Mouse (Mus musculus): ENCODE results near the gene Akap9. TPM values are rescaled to one million over a fixed set of nuclear protein-coding genes. Genes with fewer than 3 reads are reported as not detected.
A peak's percentile ranks its signal among the peaks of the same experiment; 100 is the strongest.
"Not testable (repeated sequence)": the region's sequence is repeated elsewhere in the genome, so short reads cannot be mapped to it uniquely, and the experiment has no call there.

The Akap9 gene
- polyA plus RNA-seq, 1 experiment, result 3.0 TPM

DNA sequence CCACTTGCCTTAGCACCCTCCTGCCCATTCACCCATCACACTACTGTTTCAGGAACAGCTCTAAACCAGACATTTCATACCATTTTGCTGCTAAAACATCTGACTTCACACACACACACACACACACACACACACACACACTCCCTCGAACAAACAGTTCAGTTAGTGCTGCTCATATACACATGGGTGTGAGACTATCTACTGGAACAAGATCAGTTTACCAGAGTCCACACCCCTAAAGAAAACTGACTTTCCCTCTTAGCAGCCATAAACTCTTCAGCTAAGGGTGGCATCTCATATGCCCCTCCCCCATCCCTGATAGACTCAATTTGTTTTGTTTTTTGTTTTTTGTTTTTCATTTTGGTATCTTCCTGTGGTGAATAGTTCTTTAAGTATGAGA lies 92.2 kb downstream of the Akap9 start:
- peaks cover 16% of the 10 kb centered on the region for H3K36me3 ChIP-seq (ENCODE audit: control insufficient read depth, insufficient read depth)
- H3ac ChIP-seq (ENCODE audit: control insufficient read depth, insufficient read length), result no peak overlapping the region
- TF ChIP-seq USF1 (IDR thresholded peaks at IDR 0.05; ENCODE audit: low read depth) (no peak), POLR2A (IDR thresholded peaks at IDR 0.05; ENCODE audit: insufficient read length, low read depth) (no peak), MYOD1 (IDR thresholded peaks at IDR 0.05; ENCODE audit: control insufficient read depth in 1 of 3, insufficient read length in 2 of 3, low read depth in 2 of 3) (no peak), POLR2AphosphoS2 (IDR thresholded peaks at IDR 0.05; ENCODE audit: insufficient read length, low read depth) (no peak), E2F4 (IDR thresholded peaks at IDR 0.05; ENCODE audit: insufficient read depth) (no peak), SRF (IDR thresholded peaks at IDR 0.05; ENCODE audit: control insufficient read depth, insufficient read length, low read depth) (no peak), REST (IDR thresholded peaks at IDR 0.05; ENCODE audit: insufficient read depth, insufficient read length) (no peak), MYOG (IDR thresholded peaks at IDR 0.05; ENCODE audit: control insufficient read depth in 1 of 3, insufficient read depth in 1 of 3, insufficient read length in 2 of 3, low read depth in 2 of 3) (no peak), CEBPB (IDR thresholded peaks at IDR 0.05; ENCODE audit: insufficient read depth, poor library complexity, severe bottlenecking) (no peak)
- H3K27me3 ChIP-seq (ENCODE audit: control insufficient read depth, insufficient read depth, insufficient read length), result no peaks in the 10 kb centered on the region
- no peaks in the 10 kb centered on the region for H3K79me2 ChIP-seq (ENCODE audit: control insufficient read depth, insufficient read depth)
- H3K4me3 ChIP-seq, result no peak overlapping the region
- H3K4me2 ChIP-seq (ENCODE audit: low read depth), result no peak overlapping the region

DNA sequence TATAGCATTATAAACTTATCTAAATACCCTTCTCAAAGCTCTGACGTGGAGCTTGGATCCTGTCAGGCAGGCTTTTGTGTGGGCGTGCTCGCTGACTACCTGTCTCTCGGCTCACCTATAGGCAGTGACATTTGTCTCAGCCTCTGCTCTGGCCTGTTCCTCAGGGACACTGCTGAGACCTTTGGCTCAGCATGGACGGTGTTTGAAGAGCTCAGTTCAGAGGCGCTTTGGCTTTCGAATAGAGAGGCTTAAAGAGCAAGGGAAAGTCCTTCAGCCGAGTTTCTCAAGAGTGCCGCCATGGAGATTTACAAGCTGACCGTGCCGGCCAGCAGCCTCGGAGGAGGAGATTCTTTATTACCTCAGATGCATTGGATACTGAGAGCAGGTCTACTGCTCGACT lies 95.3 kb downstream of the Akap9 start:
- Histone ChIP-seq H3K4me2 (ENCODE audit: low read depth) (no peak overlapping the region), H3K27me3 (ENCODE audit: control insufficient read depth, insufficient read depth, insufficient read length) (no peaks in the 10 kb centered on the region), H3K4me3 (no peak overlapping the region), H3K79me2 (ENCODE audit: control insufficient read depth, insufficient read depth) (no peaks in the 10 kb centered on the region), H3ac (ENCODE audit: control insufficient read depth, insufficient read length) (no peak overlapping the region), H3K36me3 (ENCODE audit: control insufficient read depth, insufficient read depth) (peaks cover 9% of the 10 kb centered on the region)
- no peak for TF ChIP-seq USF1 (IDR thresholded peaks at IDR 0.05; ENCODE audit: low read depth)
- TF ChIP-seq REST (IDR thresholded peaks at IDR 0.05; ENCODE audit: insufficient read depth, insufficient read length), result no peak
- TF ChIP-seq MYOG (IDR thresholded peaks at IDR 0.05; ENCODE audit: control insufficient read depth in 1 of 3, insufficient read depth in 1 of 3, insufficient read length in 2 of 3, low read depth in 2 of 3), result no peak
- no peak for TF ChIP-seq POLR2AphosphoS2 (IDR thresholded peaks at IDR 0.05; ENCODE audit: insufficient read length, low read depth)
- TF ChIP-seq SRF (IDR thresholded peaks at IDR 0.05; ENCODE audit: control insufficient read depth, insufficient read length, low read depth), result no peak
- no peak for TF ChIP-seq CEBPB (IDR thresholded peaks at IDR 0.05; ENCODE audit: insufficient read depth, poor library complexity, severe bottlenecking)
- no peak for TF ChIP-seq TCF12 (IDR thresholded peaks at IDR 0.05; ENCODE audit: insufficient read depth, poor library complexity, severe bottlenecking)
- no peak for TF ChIP-seq MAX (IDR thresholded peaks at IDR 0.05; ENCODE audit: low read depth)
- no peak for TF ChIP-seq MYOD1 (IDR thresholded peaks at IDR 0.05; ENCODE audit: control insufficient read depth in 1 of 3, insufficient read length in 2 of 3, low read depth in 2 of 3)
- TF ChIP-seq E2F4 (IDR thresholded peaks at IDR 0.05; ENCODE audit: insufficient read depth), result no peak
- TF ChIP-seq TCF3 (IDR thresholded peaks at IDR 0.05; ENCODE audit: insufficient read length, low read depth), result no peak

DNA sequence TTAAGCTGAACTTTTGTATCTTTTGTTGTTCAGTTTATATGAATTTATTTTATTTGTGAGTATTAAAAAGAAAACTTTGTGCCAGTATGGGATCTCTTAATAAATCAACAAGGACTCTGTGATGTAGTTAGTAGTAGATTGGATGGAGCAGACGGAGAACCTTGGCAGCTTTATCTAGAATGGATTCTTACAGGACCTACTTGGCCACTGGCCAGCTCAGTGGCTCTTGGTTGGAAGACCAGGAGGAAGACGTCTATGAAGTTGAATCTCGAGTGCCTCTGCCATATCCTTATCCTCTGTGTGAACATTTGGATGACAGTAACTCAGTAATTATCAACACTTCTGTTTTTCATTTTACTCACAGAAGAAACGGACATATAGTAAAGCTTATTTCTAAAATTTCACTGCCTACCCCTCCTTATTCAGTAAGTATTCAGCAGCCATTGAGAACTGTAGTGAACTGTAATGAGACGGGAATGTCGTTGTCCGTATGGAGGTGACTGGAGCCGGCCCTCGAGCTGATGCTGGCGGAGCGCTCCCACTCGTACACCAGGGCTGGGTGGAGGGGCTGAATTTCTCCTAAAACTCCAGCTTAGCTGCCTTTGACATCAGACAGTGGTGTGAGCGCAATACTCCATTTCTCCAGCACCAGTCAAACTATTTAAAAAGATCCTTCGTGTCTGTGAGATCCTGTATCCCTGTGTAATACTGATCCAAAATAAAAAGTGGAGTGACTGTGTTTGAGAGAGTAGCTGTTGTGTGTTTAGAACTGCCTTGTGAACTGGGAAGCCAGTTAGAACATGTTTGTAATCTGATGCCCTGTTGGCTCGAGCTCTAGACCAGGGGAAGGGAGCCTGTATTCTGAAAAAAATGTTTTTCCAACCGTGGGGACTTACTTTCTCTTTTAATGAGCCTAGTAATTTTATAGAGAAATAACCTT lies 96.2 kb downstream of the Akap9 start:
- no peak for TF ChIP-seq MYOD1 (IDR thresholded peaks at IDR 0.05; ENCODE audit: control insufficient read depth in 1 of 3, insufficient read length in 2 of 3, low read depth in 2 of 3)
- TF ChIP-seq USF1 (IDR thresholded peaks at IDR 0.05; ENCODE audit: low read depth), result no peak
- no peak for TF ChIP-seq MAX (IDR thresholded peaks at IDR 0.05; ENCODE audit: low read depth)
- no peak for TF ChIP-seq TCF3 (IDR thresholded peaks at IDR 0.05; ENCODE audit: insufficient read length, low read depth)
- no peak for TF ChIP-seq POLR2A (IDR thresholded peaks at IDR 0.05; ENCODE audit: insufficient read length, low read depth)
- no peak for TF ChIP-seq REST (IDR thresholded peaks at IDR 0.05; ENCODE audit: insufficient read depth, insufficient read length)
- no peak for TF ChIP-seq SRF (IDR thresholded peaks at IDR 0.05; ENCODE audit: control insufficient read depth, insufficient read length, low read depth)
- no peak for TF ChIP-seq E2F4 (IDR thresholded peaks at IDR 0.05; ENCODE audit: insufficient read depth)
- TF ChIP-seq CEBPB (IDR thresholded peaks at IDR 0.05; ENCODE audit: insufficient read depth, poor library complexity, severe bottlenecking), result no peak
- no peak for TF ChIP-seq TCF12 (IDR thresholded peaks at IDR 0.05; ENCODE audit: insufficient read depth, poor library complexity, severe bottlenecking)
- no peak for TF ChIP-seq MYOG (IDR thresholded peaks at IDR 0.05; ENCODE audit: control insufficient read depth in 1 of 3, insufficient read depth in 1 of 3, insufficient read length in 2 of 3, low read depth in 2 of 3)
- no peak for TF ChIP-seq POLR2AphosphoS2 (IDR thresholded peaks at IDR 0.05; ENCODE audit: insufficient read length, low read depth)
- Histone ChIP-seq H3K4me2 (ENCODE audit: low read depth) (peak overlapping the region; percentile 63), H3K79me2 (ENCODE audit: control insufficient read depth, insufficient read depth) (no peaks in the 10 kb centered on the region), H3K4me3 (no peak overlapping the region), H3K36me3 (ENCODE audit: control insufficient read depth, insufficient read depth) (peaks cover 9% of the 10 kb centered on the region), H3K27me3 (ENCODE audit: control insufficient read depth, insufficient read depth, insufficient read length) (no peaks in the 10 kb centered on the region), H3ac (ENCODE audit: control insufficient read depth, insufficient read length) (no peak overlapping the region)

DNA sequence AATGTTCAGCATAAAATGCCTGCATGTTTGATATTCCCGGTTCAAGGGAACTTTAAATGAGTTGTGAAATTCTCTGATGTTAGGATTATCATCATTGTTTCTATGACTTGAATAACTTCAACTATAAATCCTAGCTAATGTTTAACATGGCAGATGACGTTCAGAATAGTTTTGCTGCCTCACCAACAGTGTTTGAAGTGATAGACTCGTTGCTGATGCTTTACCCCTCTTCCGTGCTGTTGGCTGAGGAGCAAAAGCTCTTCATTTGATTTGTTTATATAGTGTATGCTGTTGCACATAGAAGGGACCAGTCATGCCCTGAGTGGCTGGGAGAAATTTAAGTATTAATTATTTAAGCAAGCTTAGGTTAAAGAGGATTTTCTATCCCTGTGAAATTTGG lies 96.9 kb downstream of the Akap9 start:
- no peaks in the 10 kb centered on the region for H3K79me2 ChIP-seq (ENCODE audit: control insufficient read depth, insufficient read depth)
- no peak overlapping the region for H3K4me3 ChIP-seq
- TF ChIP-seq TCF3 (IDR thresholded peaks at IDR 0.05; ENCODE audit: insufficient read length, low read depth) (no peak), POLR2AphosphoS2 (IDR thresholded peaks at IDR 0.05; ENCODE audit: insufficient read length, low read depth) (no peak), MAX (IDR thresholded peaks at IDR 0.05; ENCODE audit: low read depth) (no peak), MYOD1 (IDR thresholded peaks at IDR 0.05; ENCODE audit: control insufficient read depth in 1 of 3, insufficient read length in 2 of 3, low read depth in 2 of 3) (no peak), MYOG (IDR thresholded peaks at IDR 0.05; ENCODE audit: control insufficient read depth in 1 of 3, insufficient read depth in 1 of 3, insufficient read length in 2 of 3, low read depth in 2 of 3) (no peak)
- no peaks in the 10 kb centered on the region for H3K27me3 ChIP-seq (ENCODE audit: control insufficient read depth, insufficient read depth, insufficient read length)
- peak overlapping the region; percentile 63 for H3K4me2 ChIP-seq (ENCODE audit: low read depth)
- H3ac ChIP-seq (ENCODE audit: control insufficient read depth, insufficient read length), result no peak overlapping the region
- H3K36me3 ChIP-seq (ENCODE audit: control insufficient read depth, insufficient read depth), result peaks cover 6% of the 10 kb centered on the region

DNA sequence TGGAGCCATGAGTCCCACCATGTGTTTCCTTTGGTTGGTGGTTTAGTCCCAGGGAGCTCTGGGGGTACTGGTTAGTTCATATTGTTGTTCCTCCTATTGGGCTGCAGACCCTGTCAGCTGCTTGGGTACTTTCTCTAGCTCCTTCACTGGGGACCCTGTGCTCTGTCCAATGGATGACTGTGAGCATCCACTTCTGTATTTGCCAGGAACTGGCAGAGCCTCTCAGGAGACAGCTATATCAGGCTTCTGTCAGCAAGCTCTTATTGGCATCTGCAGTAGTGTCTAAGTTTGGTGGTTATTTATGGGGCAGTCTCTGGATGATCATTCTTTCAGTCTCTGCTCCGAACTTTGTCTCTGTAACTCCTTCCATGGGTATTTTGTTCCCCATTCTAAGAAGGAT lies 98.5 kb downstream of the Akap9 start:
- H3ac ChIP-seq (ENCODE audit: control insufficient read depth, insufficient read length); H3K4me2 ChIP-seq (ENCODE audit: low read depth); H3K27me3 ChIP-seq (ENCODE audit: control insufficient read depth, insufficient read depth, insufficient read length); H3K36me3 ChIP-seq (ENCODE audit: control insufficient read depth, insufficient read depth); H3K4me3 ChIP-seq; H3K79me2 ChIP-seq (ENCODE audit: control insufficient read depth, insufficient read depth): not testable (repeated sequence)
